Mouse (Mus musculus) stomach, embryonic 16.5 days (tissue): ENCODE measurements around the gene Mycbpap. TPM values are rescaled to one million over a fixed set of nuclear protein-coding genes. Genes with fewer than 3 reads are reported as not detected.

Source experiments
- ATAC-seq: fragments of 200-750 bp; cut with Nextera tagmentation; 2 replicates; pipeline ENCODE4 v1.8.0; 2017; ENCODE audit warnings: moderate number of reproducible peaks, moderate TSS enrichment; ENCODE audit not compliant: insufficient read depth, low FRiP score
- H3K27ac ChIP-seq: fragments of 300-500 bp; sonication (generic); 2 replicates; pipeline ENCODE4 v1.5.1; 2014; ENCODE audit warnings: low read length
- H3K27me3 ChIP-seq: fragments of 300-500 bp; sonication (generic); 2 replicates; pipeline ENCODE4 v1.6.1; 2014; ENCODE audit warnings: low read length, control low read depth, mixed read lengths; ENCODE audit not compliant: control insufficient read depth, insufficient read depth
- H3K36me3 ChIP-seq: fragments of 300-500 bp; sonication (generic); 2 replicates; pipeline ENCODE4 v1.6.1; 2014; ENCODE audit warnings: low read length; ENCODE audit not compliant: control insufficient read depth, insufficient read depth
- H3K4me1 ChIP-seq: fragments of 300-500 bp; sonication (generic); 2 replicates; pipeline ENCODE4 v1.6.1; 2014; ENCODE audit warnings: low read length, control low read depth, mixed read lengths; ENCODE audit not compliant: control insufficient read depth, insufficient read depth
- H3K4me2 ChIP-seq: fragments of 300-500 bp; sonication (generic); 2 replicates; pipeline ENCODE4 v1.6.1; 2014; ENCODE audit warnings: low read depth, low read length, mixed read lengths
- H3K4me3 ChIP-seq: fragments of 300-500 bp; sonication (generic); replicated peaks from 2 replicates; pipeline ENCODE4 v1.5.1; 2014; ENCODE audit warnings: mild to moderate bottlenecking, low read length
- H3K9ac ChIP-seq: fragments of 300-500 bp; sonication (generic); 2 replicates; pipeline ENCODE4 v1.6.1; 2014; ENCODE audit warnings: low read length
- H3K9me3 ChIP-seq: fragments of 300-500 bp; sonication (generic); replicated peaks from 2 replicates; pipeline ENCODE4 v1.6.1; 2016; ENCODE audit warnings: low read length, control low read depth; ENCODE audit not compliant: control insufficient read depth
- WGBS: fragments of 180-500 bp; shearing (Covaris S2); extraction: QIAGEN DNeasy Blood & Tissue Kit; methylation state at CpG from one replicate; pipeline ENCODE4 v1.1.7; 2014; 5-methylcytosine and 5-hydroxymethylcytosine counted together
- polyA plus RNA-seq: library from polyadenylated mRNA; unstranded; fragments of >200 nt; fragmentation: Nextera tagmentation; extraction: Ambion mirVana; gene quantifications from 2 replicates; pipeline ENCODE4 v1.2.1, GENCODE M21; 2015

Gene Mycbpap
- polyA plus RNA-seq, 1 experiment from 2014 or later, result 2.8 TPM

GRCm38 (mm10) chr11:94477651-94478050 lies 43.9 kb downstream of the Mycbpap start:
- peaks cover 10% of the 10 kb centered on the region for H3K27me3 ChIP-seq
- H3K4me3 ChIP-seq, result no peak overlapping the region
- WGBS, result 75% methylated on average over 6 of the region's 6 CpGs

GRCm38 (mm10) chr11:94475722-94476121 lies 45.8 kb downstream of the Mycbpap start:
- ATAC-seq, result no peak
- H3K27me3 ChIP-seq, result peaks cover 20% of the 10 kb centered on the region
- H3K4me1 ChIP-seq, result peaks cover 25% of the 10 kb centered on the region
- H3K4me3 ChIP-seq, result no peak overlapping the region
- H3K36me3 ChIP-seq, result no peaks in the 10 kb centered on the region
- H3K4me2 ChIP-seq, result no peak overlapping the region
- 28% methylated on average over 11 of the region's 11 CpGs for WGBS
- no peaks in the 10 kb centered on the region for H3K9me3 ChIP-seq
- H3K9ac ChIP-seq, result no peak overlapping the region
- H3K27ac ChIP-seq, result no peak overlapping the region

More at GRCm38 (mm10) chr11:94477651-94478050, 43.9 kb downstream of the Mycbpap start:
- Histone ChIP-seq H3K9me3 (no peaks in the 10 kb centered on the region), H3K4me1 (peaks cover 14% of the 10 kb centered on the region; the same call in 1 of the 2 replicates), H3K9ac (no peak overlapping the region), H3K4me2 (no peak overlapping the region), H3K27ac (no peak overlapping the region), H3K36me3 (no peaks in the 10 kb centered on the region)
- ATAC-seq, result no peak

GRCm38 (mm10) chr11:94474544-94474910 lies 47.0 kb downstream of the Mycbpap start:
- Histone ChIP-seq H3K4me2 (peak overlapping the region; percentile 57), H3K36me3 (no peaks in the 10 kb centered on the region), H3K27me3 (peaks cover 20% of the 10 kb centered on the region), H3K9ac (no peak overlapping the region), H3K27ac (no peak overlapping the region), H3K9me3 (no peaks in the 10 kb centered on the region), H3K4me3 (peak overlapping the region; percentile 65), H3K4me1 (peaks cover 30% of the 10 kb centered on the region)
- 2% methylated on average over 11 of the region's 11 CpGs for WGBS
- no peak for ATAC-seq

- Histone ChIP-seq H3K27ac (peak within 1 kb of the TSS; percentile 81), H3K27me3 (peaks cover 20% of the 10 kb centered on the region), H3K9me3 (no peaks in the 10 kb centered on the region), H3K4me2 (peak within 1 kb of the TSS; percentile 57), H3K4me3 (peak within 1 kb of the TSS; percentile 65), H3K9ac (peak within 1 kb of the TSS; percentile 80), H3K4me1 (peaks cover 36% of the 10 kb centered on the region), H3K36me3 (no peaks in the 10 kb centered on the region)
- WGBS, result under 1% methylated on average over 44 of the region's 71 CpGs
- peak; percentile 92 for ATAC-seq
These were observed 47.6 kb downstream of the Mycbpap start, which contains the start of gene Cacna1g for GRCm38 (mm10) chr11:94473707-94474543. Cacna1g (minus strand) TSS chr11:94474198.

GRCm38 (mm10) chr11:94472916-94473706 lies 48.4 kb downstream of the Mycbpap start:
- WGBS, result under 1% methylated on average over 45 of the region's 52 CpGs
- Histone ChIP-seq H3K4me3 (peak overlapping the region; percentile 65), H3K36me3 (no peaks in the 10 kb centered on the region), H3K4me2 (peak overlapping the region; percentile 57), H3K4me1 (peaks cover 45% of the 10 kb centered on the region), H3K27me3 (peaks cover 20% of the 10 kb centered on the region), H3K27ac (peak overlapping the region; percentile 81), H3K9ac (peak overlapping the region; percentile 80), H3K9me3 (no peaks in the 10 kb centered on the region)
- ATAC-seq, result 0 out of 2 replicates have a peak, but pooled peaks have one; percentile 16

GRCm38 (mm10) chr11:94472585-94472915 lies 49.0 kb downstream of the Mycbpap start:
- Histone ChIP-seq H3K9ac (peak overlapping the region; percentile 80), H3K4me1 (peaks cover 49% of the 10 kb centered on the region), H3K4me2 (peak overlapping the region; percentile 57), H3K4me3 (peak overlapping the region; percentile 65), H3K27me3 (peaks cover 20% of the 10 kb centered on the region), H3K9me3 (no peaks in the 10 kb centered on the region), H3K36me3 (no peaks in the 10 kb centered on the region), H3K27ac (peak overlapping the region; percentile 50; the same call in 1 of the 2 replicates)
- ATAC-seq, result no peak
- WGBS, result 0% methylated on average over 15 of the region's 15 CpGs

- peak overlapping the region; percentile 50 for H3K27ac ChIP-seq
- peaks cover 49% of the 10 kb centered on the region for H3K4me1 ChIP-seq
- H3K36me3 ChIP-seq, result no peaks in the 10 kb centered on the region
- peak overlapping the region; percentile 57 for H3K4me2 ChIP-seq
- no peak for ATAC-seq
- H3K9ac ChIP-seq, result peak overlapping the region; percentile 80
- 10% methylated on average over 17 of the region's 17 CpGs for WGBS
- no peaks in the 10 kb centered on the region for H3K9me3 ChIP-seq
- H3K4me3 ChIP-seq, result peak overlapping the region; percentile 65
- peaks cover 20% of the 10 kb centered on the region for H3K27me3 ChIP-seq
These were observed 49.6 kb downstream of the Mycbpap start for GRCm38 (mm10) chr11:94471740-94472584.

- peak overlapping the region; percentile 34 for H3K4me2 ChIP-seq
- H3K27ac ChIP-seq, result peak overlapping the region; percentile 82; the same call in 1 of the 2 replicates
- peaks cover 49% of the 10 kb centered on the region for H3K4me1 ChIP-seq
- no peaks in the 10 kb centered on the region for H3K9me3 ChIP-seq
- 31% methylated on average over 6 of the region's 7 CpGs for WGBS
- no peak overlapping the region; the same call in 1 of the 2 replicates for H3K9ac ChIP-seq
- peaks cover 19% of the 10 kb centered on the region for H3K27me3 ChIP-seq
- no peak overlapping the region for H3K4me3 ChIP-seq
- no peaks in the 10 kb centered on the region for H3K36me3 ChIP-seq
- ATAC-seq, result no peak
These were observed 51.2 kb downstream of the Mycbpap start for GRCm38 (mm10) chr11:94470391-94470790.
